Mouse (Mus musculus) adrenal gland (tissue): Measurements from ENCODE around the gene Zdhhc15.
"Not testable (repeated sequence)": the region's sequence is repeated elsewhere in the genome, so short reads cannot be mapped to it uniquely, and the experiment has no call there.

Experiments
- intact Hi-C: fragments of 180-260 bp; cut with DNase I; formaldehyde crosslinking; loops from one replicate; pipeline ENCODE4 v1.15.1; 2025
- long read RNA-seq, 2 experiments: library from polyadenylated mRNA; unstranded; transcript quantifications; one replicate each; pipeline ENCODE4 v2.0.0; 2020; ENCODE audit warnings: borderline replicate concordance in 1 of 2; ENCODE audit not compliant: insufficient replicate concordance in 1 of 2

Gene Zdhhc15
- long read RNA-seq, experiment 1, partial matches to known transcripts = 0 of 1 reads
- long read RNA-seq, experiment 1, other reads (novel, unspliced or antisense) = 1 of 1 reads
- long read RNA-seq, experiment 2, full-length matches to known transcripts = 1 of 1 reads
- long read RNA-seq, experiment 2, partial matches to known transcripts = 0 of 1 reads
- long read RNA-seq, experiment 2, other reads (novel, unspliced or antisense) = 0 of 1 reads

GRCm38 (mm10) chrX:104670757-104671549 is at the start of gene Zdhhc15:
TSS of gene Zdhhc15 (minus strand) at chrX:104671064.
- intact Hi-C loops = no loop called here

- intact Hi-C loops = no loop called here
These were observed 37.1 kb upstream of the Zdhhc15 start for GRCm38 (mm10) chrX:104707935-104708334.

GRCm38 (mm10) chrX:104669850-104670756 is 761 bp downstream of the Zdhhc15 start:
- intact Hi-C loops = no loop called here

GRCm38 (mm10) chrX:104656976-104657375 is 13.9 kb downstream of the Zdhhc15 start:
- intact Hi-C loops = no loop called here

GRCm38 (mm10) chrX:104612531-104612930 is 58.3 kb downstream of the Zdhhc15 start:
- intact Hi-C loops = no loop called here

- intact Hi-C loops = not testable (repeated sequence)
These were observed 67.0 kb downstream of the Zdhhc15 start for GRCm38 (mm10) chrX:104603738-104604430.

- intact Hi-C loops = not testable (repeated sequence)
These were observed 68.5 kb downstream of the Zdhhc15 start for GRCm38 (mm10) chrX:104602168-104602859.

GRCm38 (mm10) chrX:104573946-104574345 is 96.9 kb downstream of the Zdhhc15 start:
- intact Hi-C loops = no loop called here

- intact Hi-C loops = no loop called here
These were observed 103.4 kb downstream of the Zdhhc15 start for GRCm38 (mm10) chrX:104567497-104567896.

GRCm38 (mm10) chrX:104545283-104545682 is 125.6 kb downstream of the Zdhhc15 start:
- intact Hi-C loops = no loop called here

- intact Hi-C loops = no loop called here
These were observed 126.8 kb downstream of the Zdhhc15 start for GRCm38 (mm10) chrX:104543919-104544595.

- intact Hi-C loops = no loop called here
These were observed 128.2 kb downstream of the Zdhhc15 start for GRCm38 (mm10) chrX:104542635-104543034.

GRCm38 (mm10) chrX:104501765-104502164 is 169.1 kb downstream of the Zdhhc15 start:
- intact Hi-C loops = no loop called here

GRCm38 (mm10) chrX:104489626-104490355 is 181.1 kb downstream of the Zdhhc15 start:
- intact Hi-C loops = loop anchor here (10.0 kb wide), 1 partner anchor 305 kb away; no protein-coding TSS in a partner anchor

- intact Hi-C loops = loop anchor here (10.0 kb wide), 1 partner anchor 304 kb away; no protein-coding TSS in a partner anchor
These were observed 181.9 kb downstream of the Zdhhc15 start for GRCm38 (mm10) chrX:104488870-104489467.

- intact Hi-C loops = loop anchor here (10.0 kb wide), 1 partner anchor 303 kb away; no protein-coding TSS in a partner anchor
These were observed 182.8 kb downstream of the Zdhhc15 start for GRCm38 (mm10) chrX:104488036-104488435.
